Mouse (Mus musculus): ENCODE data around the gene Sun1. TPM values are rescaled to one million over a fixed set of nuclear protein-coding genes. Genes with fewer than 3 reads are reported as not detected.
A peak's percentile ranks its signal among the peaks of the same experiment; 100 is the strongest.

Sun1 gene
- total and polyA plus RNA-seq, 3 experiments: 71.3 to 79.0 TPM; not detected in 1

- TF ChIP-seq UBTF (IDR thresholded peaks at IDR 0.05; ENCODE audit: borderline replicate concordance, insufficient read depth, low read depth, low read length) (no peak), MAZ (IDR thresholded peaks at IDR 0.05; ENCODE audit: low read depth, low read length) (no peak), USF1 (IDR thresholded peaks at IDR 0.05; ENCODE audit: low read depth, low read length) (no peak), SIN3A (IDR thresholded peaks at IDR 0.05; ENCODE audit: low read length) (no peak), POLR2A (IDR thresholded peaks at IDR 0.05; ENCODE audit: control insufficient read depth in 1 of 2, insufficient read depth in 1 of 2, low read depth in 1 of 2, low read length in 2 of 2, poor library complexity in 1 of 2) (no peak), EP300 (IDR thresholded peaks at IDR 0.05; ENCODE audit: low read depth in 1 of 2, low read length in 2 of 2) (no peak), TBP (IDR thresholded peaks at IDR 0.05; ENCODE audit: low read depth, low read length) (no peak), ZC3H11A (IDR thresholded peaks at IDR 0.05; ENCODE audit: low read depth, low read length) (peak; percentile 76), JUND (IDR thresholded peaks at IDR 0.05; ENCODE audit: low read depth, low read length) (no peak), CHD2 (IDR thresholded peaks at IDR 0.05; ENCODE audit: low read length) (no peak), BHLHE40 (IDR thresholded peaks at IDR 0.05; ENCODE audit: borderline replicate concordance, low read depth, low read length) (0 out of 2 replicates have a peak, but pooled peaks have one; percentile 29), ZMIZ1 (IDR thresholded peaks at IDR 0.05; ENCODE audit: low read depth, low read length) (no peak), NRF1 (IDR thresholded peaks at IDR 0.05; ENCODE audit: insufficient read depth, low read depth, low read length, poor library complexity, severe bottlenecking) (no peak), CHD1 (IDR thresholded peaks at IDR 0.05; ENCODE audit: low read depth, low read length) (no peak), MAFK (IDR thresholded peaks at IDR 0.05; ENCODE audit: borderline replicate concordance, low read depth, low read length) (no peak), MEF2A (IDR thresholded peaks at IDR 0.05; ENCODE audit: extremely low read depth, insufficient replicate concordance, low read depth, low read length, poor library complexity, severe bottlenecking) (no peak), ELF1 (IDR thresholded peaks at IDR 0.05; ENCODE audit: low read depth, low read length) (no peak), ETS1 (IDR thresholded peaks at IDR 0.05; ENCODE audit: low read depth, low read length) (no peak), HCFC1 (IDR thresholded peaks at IDR 0.05; ENCODE audit: low read depth, low read length) (no peak), GABPA (IDR thresholded peaks at IDR 0.05; ENCODE audit: low read depth, low read length) (no peak), SMC3 (IDR thresholded peaks at IDR 0.05; ENCODE audit: low read depth, low read length) (peak; percentile 75), CTCF (IDR thresholded peaks at IDR 0.05 in 2 of 3, conservative IDR thresholded peaks at IDR 0.05 in 1 of 3; ENCODE audit: control insufficient read depth in 1 of 3, insufficient read depth in 1 of 3, low read depth in 2 of 3, low read length in 3 of 3, poor library complexity in 1 of 3, severe bottlenecking in 1 of 3) (peak; percentile 90 to 96 (median 91)), MAX (IDR thresholded peaks at IDR 0.05; ENCODE audit: low read length) (no peak), POLR2AphosphoS2 (IDR thresholded peaks at IDR 0.05; ENCODE audit: low read length) (no peak), GATA1 (IDR thresholded peaks at IDR 0.05; ENCODE audit: low read depth, low read length) (no peak), ZNF384 (IDR thresholded peaks at IDR 0.05; ENCODE audit: low read depth, low read length) (no peak), MYB (IDR thresholded peaks at IDR 0.05; ENCODE audit: low read depth, low read length) (no peak), RAD21 (IDR thresholded peaks at IDR 0.05; ENCODE audit: low read depth, low read length) (peak; percentile 79), MYC (IDR thresholded peaks at IDR 0.05; ENCODE audit: low read depth, low read length) (no peak)
- Histone ChIP-seq H3K9me3 (replicated peaks; ENCODE audit: insufficient read depth, low read length) (no peaks in the 10 kb centered on the region), H3K27me3 (ENCODE audit: control insufficient read depth in 1 of 2, insufficient read depth in 2 of 2, low read length in 2 of 2) (no peaks in the 10 kb centered on the region), H3K4me3 (ENCODE audit: control insufficient read depth in 1 of 2, insufficient read depth in 1 of 2, low read depth in 2 of 2, low read length in 2 of 2) (no peak overlapping the region), H3K4me1 (ENCODE audit: control insufficient read depth in 1 of 2, insufficient read depth in 2 of 2, low read length in 2 of 2) (no peaks in the 10 kb centered on the region), H3K79me2 (ENCODE audit: control insufficient read depth, insufficient read depth, low read length, poor library complexity) (no peaks in the 10 kb centered on the region), H3K27ac (ENCODE audit: control insufficient read depth, low read depth, low read length) (no peak overlapping the region), H3K36me3 (ENCODE audit: control insufficient read depth in 1 of 2, insufficient read depth in 2 of 2, low read length in 2 of 2) (no peaks in the 10 kb centered on the region; a peak in 1 of 4 replicates), H3K9ac (ENCODE audit: control insufficient read depth, low read depth, low read length, poor library complexity, severe bottlenecking) (no peak overlapping the region)
- DNase-seq (ENCODE audit: low read depth, low spot score): peak; percentile 76
Observed at GRCm38 (mm10) chr5:139178895-139179631, 21.4 kb upstream of the Sun1 start.

All from MEL (cell line).